Mouse (Mus musculus) spleen, adult 18-20 months (tissue): ENCODE measurements around the gene Bcor.

Experiments used
- DNase-seq, 2 experiments: peaks; one replicate each; pipeline ENCODE4 v3.0.0; 2022; ENCODE audit warnings: mixed read lengths in 2 of 2

Gene Bcor

DNA sequence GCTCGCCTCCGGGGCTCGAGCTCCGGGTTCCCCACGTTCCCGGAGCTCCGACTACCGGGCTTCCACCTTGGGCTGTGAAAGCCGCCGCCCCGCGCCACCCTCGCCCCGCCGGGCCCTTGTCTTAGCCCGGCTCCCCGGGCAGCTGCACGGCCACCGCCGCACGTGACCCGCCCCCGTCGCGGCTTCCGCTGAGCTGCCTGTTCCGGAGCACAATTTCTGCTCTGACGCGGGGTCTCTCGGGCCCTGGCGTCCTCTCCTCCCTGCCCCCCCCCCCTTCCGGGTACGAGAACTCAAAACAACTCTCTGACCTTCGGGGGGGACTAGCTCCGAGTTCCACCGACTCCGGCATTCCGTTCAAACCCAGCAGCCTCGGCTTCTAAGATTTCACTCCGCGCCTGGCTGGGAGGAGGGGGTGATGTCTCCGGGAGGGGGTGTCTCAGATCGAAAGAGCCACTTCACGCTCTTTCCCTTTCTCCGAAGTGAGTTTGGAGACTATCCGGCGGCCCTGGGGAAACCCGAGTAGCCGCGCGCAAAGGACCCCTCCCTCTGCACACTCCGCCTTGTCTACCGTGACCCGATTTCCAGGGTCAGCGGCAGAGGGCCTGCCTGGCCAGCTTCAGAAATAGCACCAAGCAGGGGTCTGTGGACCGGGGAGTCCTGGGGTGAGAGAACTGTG lies at the start of gene Bcor:
Bcor (minus strand) TSS at position 375 of the 676 bp plus-strand sequence.
- DNase-seq, result peak; percentile 72 to 77

DNA sequence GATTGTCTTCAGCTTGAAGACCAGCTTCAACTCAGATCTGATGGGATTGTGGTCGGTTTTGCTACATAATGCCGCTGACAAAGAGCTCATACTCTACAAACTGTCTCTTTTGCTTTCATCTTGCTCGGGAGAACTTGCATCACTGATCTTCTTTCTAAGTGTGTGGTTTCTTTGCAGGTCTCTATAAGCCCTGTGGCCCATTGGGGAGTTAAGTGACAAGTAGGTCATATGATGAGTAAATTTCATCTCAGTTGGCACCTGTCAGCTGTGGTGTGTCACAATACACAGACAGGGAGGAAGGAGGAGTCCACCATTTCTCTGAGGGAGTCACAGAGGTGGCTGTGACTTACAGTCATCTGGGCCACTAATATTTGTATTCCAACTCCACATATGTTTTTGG lies 42.8 kb upstream of the Bcor start:
- no peak for DNase-seq

DNA sequence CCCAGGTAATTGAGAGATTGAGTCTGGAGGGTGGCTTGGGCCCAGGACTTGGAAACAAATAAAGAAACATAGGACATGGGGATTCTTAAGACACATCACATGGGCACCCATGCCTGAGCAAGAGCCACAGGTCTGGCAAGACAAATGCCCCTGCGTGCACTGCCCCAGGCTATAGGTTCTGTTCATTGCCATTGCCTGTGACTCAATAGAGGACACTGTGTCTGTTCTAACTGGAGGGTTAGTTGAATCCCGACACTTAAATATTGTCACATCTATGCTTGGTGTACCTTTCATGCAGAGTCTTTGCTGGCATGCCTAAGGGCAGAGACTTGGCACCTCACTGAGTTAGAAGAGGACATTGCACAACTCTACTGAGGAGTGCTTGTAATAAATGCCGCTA lies 41.0 kb upstream of the Bcor start:
- no peak for DNase-seq

DNA sequence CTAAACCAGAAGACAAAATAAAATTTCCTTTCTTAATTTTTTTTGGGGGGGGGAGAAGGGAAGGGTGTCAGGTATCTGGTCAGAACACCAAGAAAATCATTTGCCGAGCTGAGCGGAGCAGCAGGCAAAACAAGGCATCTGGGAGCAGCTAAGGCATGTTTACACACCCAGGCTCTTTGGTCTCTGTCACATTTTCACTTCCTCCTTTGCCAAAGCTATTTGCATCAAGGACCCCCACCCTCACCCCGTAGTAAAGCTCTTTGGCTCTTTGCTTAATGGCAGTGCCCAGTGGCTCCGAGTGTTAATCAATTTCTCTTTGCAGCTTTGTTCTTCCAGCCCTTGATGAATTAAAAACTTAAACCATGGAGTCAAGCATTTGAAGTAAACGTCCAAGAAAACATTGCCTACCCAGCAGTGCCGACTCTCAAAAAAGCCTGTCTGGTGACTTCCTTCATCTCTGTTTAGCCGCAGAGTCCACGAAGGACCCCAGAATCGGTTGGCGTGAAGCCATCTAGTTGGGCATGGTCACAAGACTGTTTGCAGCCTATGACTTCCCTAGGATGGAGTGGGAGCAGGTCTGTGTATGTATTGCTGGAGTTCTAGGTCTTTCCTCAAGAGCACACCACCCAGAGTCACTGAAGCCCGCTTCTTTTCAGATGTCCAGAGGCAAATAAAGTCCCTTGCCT lies 35.2 kb upstream of the Bcor start:
- peak in 1 of 2 experiments; percentile 14 for DNase-seq

DNA sequence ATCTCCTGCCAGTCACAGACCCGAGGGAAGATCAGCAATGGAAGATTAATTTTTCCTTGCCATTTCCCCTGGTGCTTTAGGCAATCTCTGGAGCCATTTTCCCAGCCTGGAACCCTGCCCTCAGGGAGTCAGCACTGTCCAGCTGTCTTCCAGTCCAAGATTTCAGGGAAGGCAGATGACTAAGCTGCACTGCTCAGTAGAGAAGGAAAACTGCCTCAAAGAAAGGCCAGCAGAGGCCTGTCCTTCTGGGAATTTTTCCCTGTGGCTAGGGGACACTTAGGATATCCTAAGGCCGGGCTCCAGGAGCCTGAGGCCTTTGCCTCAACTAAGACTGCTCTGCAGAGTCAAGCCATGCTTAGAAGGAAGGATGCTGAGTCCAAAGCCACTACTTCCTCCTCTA lies 32.2 kb upstream of the Bcor start:
- no peak for DNase-seq

DNA sequence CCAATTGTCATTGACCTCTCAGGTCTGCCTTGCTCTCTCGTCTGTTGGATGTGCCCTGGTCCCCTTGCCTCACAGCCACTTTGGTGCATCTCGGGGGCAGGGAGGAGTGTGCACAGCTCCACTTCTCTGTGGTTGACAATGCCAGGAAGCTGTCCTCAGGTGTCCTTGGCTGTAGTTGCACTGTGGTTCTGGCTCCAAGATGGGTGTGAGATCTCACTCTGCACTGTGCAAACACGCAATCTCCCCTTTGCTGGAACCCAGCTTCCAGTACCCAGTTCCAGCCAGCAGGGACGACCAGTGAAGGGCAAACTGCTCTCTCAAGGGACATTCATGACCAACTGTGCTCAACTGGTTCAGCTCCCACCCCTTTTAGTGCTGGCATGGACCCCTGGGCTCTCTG lies 29.4 kb upstream of the Bcor start:
- DNase-seq, result no peak

DNA sequence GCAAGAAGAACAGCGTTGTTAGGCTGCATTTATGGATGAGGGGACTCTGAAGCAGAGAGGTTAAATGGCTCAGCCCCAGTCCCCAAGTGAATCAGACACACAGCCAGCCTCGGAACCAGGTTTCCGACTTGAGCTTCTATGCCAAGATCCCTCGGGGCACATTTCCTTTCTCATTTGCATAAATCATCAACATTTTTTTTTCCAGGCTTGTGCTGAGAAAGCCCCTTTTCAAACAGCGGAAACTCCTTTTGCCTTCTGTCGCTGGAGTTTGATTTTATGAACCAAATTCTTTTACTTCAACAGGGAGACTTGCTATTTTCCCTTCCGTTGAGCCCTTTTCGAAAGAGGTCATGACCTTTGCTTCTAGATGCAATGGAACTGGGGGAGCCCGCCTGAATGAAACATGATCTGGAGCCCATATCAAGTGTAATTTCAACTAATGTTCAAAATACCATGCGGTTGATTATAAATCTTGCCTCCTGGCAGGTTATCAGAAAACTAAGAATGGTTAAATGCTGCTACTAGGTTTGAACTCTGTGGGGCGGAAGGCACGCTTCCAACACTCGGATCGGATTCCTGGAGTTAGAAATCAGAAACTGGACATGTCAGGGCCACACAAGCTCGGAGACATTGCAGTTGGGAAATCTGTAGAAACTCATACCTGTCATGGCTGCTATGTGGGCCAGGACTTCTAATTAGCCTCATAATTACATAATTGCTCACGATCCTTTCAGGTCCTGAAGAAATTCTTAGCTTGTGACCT lies 15.2 kb upstream of the Bcor start:
- no peak for DNase-seq

DNA sequence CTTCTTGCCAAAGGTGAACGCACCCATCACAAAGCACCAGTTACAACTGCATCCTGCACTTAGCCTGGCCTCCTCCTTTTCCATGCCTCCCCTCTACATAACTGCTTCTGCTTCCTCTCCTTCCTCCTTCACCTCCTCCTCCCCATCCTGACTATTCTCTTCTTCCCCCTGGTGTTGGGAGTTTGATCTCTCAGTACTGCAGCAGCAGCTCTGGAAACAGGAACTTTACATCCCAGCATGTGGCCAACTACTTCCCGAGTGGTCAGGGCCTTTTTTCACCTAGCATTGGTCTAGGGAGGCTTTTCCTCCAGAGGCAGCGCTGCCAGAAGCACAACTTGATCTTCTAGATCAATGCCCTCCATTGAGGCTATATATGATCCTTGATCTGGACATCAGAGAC lies 10.0 kb upstream of the Bcor start:
- DNase-seq, result no peak

DNA sequence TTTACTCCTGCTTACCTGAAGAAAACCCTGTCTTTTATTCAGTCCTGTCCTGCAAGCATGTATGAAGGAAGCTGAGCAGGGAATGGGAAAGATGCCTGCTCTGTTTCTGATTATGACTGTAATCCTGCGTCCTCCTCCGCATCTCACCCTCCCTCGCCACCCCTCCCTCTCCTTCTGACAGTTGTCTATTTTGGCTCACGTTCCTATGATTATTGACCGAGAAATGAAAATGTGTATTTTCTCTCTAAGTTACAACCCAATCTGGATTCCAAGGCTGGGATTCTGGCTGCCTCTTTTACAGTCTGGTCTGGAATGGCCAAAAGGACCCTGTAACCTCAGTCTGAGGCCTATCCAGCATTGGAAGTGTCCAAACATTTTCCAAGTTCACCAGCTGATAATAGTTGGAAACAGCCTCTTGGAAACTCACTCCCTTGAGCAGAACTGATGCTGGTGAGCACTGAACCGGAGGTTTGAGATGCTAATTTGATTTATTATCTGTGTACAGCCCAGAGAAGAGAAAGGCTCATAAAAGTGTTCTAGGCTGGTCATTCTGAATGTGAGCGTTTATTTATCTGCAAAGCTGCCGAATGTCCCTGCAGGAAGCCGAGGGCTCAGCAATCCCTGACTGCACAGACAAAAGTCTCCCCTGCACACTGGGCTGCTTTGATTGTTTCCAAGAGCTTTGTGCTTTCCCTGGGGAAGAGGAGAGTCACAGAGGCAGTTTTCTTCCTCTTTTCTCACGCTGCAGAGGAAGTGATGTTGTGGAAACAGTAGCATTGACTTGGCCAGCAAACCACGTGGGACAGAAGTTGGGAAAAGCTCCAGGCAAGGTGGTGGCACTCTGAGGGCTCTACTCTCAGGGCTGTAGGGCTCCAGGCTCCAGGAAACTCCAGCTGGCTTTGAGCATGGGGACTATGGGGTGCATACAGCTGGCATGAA lies 4.7 kb upstream of the Bcor start:
- no peak for DNase-seq

DNA sequence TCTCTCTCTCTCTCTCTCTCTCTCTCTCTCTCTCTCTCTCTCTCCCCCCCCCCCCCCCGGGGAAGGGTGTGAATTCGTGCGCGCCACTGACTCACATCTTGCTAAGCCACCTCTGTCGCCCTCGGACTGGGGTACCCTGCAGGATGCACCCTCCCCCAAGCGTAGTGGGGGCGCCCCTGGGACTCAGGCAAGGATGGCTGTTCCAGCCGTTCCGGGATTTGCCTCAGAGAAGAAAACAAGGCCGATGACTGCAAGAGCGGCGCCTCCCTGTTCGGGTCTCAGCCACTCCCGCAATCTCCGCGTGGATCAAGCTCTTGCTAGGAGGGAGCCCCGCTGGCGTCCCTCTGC lies 647 bp downstream of the Bcor start:
- peak; percentile 50 to 53 for DNase-seq

DNA sequence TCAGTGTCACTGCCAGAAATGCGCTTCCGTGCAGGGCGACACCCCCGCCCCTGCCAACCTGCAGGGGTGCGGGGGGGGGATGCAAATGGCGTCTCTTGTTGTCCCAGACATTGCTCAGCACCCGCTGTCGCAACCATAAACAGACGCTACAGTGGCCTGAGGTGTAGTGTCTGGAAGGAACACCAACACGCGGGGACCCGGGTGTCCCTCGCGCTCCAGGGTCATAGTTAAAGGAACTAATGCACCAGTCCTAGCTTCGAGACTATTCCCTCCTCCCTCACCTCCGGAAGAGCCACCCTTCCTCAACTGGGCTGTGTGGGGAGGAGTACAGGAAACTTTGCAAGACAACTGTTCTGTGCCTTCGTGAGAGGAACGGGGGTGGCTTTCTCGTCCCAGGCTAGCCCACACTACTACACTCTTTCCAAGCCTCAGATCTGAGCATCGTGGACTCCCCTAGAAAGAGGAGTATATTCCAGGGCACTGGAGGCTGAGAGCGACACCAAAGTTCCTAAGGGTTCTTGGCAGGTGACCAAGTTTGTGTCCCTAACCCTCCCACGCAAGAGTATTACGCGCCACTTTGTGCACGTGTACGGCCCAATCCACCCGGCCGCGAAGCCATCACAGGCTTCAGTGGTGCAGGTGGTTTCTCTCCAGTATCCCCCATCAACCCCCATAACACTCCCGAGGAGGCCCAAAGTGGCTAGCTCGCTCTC lies 1.2 kb downstream of the Bcor start:
- DNase-seq, result peak; percentile 46 to 57

DNA sequence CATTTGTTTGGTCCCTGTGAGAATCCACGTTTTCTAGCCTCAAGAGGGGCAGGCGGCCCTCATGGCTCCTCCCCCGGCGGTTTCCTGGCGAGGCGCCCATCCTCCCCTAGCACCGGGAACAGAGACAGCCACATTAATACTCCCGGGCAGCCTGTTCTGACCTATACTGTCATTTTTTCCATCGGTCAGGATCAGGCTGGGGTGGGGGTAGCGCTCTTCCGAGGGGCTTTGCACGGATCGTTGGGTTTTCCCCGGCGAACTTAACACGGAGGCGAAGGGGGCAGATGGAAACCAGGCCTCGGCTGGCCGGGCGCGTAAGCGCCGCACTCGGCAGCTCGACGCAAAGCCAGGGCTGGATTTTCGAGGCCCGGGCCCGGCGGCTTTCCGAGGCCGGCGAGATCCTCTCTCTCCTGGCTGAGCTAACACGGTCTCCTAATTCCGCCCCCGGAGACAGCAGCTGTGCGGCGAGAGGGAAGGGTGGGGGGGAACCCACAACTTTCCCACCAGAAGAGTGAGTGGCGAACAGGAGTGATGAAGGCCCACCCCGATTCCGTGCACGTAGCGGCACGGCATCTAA lies 1.8 kb downstream of the Bcor start:
- peak; percentile 32 to 49 for DNase-seq

DNA sequence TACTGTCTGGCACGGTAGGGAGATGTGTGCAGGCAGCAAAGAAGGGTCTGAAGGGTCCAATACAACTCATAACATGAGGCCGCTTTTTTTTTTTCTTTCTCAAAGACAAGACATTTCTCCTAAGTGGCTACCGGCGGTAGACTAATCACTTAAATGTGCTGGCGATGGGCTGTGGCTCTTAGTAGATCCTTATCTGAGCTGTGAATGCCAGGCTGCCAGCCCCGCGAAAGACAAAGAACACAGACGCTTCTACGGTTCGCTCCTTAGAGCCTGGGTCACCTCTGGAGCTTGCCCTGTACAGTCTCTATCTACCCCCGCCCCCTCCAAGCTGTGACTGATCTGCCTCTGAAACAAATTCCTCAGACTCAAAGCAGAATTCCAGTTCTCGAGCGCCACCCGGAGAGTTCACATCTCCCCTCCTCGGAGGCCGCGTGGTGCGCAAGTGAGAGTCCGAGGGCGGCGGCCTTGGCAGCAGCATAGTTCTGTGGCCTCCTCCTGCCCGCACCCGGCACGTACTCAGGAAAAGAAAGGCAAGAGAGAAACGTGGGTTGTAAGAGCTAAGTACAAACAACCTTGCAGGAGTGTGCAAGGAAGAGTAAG lies 2.7 kb downstream of the Bcor start:
- DNase-seq, result no peak

DNA sequence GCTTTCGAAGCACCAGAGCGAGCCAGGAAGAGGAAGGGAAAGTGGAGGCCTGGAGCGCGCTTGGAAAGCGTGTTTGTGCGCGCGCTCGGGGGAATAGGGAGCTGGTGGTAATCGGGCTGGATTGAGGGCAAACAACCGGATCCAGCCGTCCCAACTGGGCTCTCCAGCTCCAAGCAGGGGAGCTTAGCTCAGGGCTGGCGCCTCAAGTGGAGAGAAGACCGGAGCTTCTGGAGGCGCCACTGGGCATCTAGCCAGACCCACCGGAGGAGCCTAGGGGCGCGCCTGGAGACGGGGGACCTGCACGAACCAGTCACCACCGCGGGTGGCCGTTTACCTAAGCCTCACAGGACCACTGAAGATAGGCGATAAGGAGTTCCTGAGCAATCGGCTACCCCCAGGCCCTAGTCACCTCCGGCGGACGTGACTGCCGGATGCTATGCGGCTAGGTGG lies 4.3 kb downstream of the Bcor start:
- DNase-seq, result no peak

DNA sequence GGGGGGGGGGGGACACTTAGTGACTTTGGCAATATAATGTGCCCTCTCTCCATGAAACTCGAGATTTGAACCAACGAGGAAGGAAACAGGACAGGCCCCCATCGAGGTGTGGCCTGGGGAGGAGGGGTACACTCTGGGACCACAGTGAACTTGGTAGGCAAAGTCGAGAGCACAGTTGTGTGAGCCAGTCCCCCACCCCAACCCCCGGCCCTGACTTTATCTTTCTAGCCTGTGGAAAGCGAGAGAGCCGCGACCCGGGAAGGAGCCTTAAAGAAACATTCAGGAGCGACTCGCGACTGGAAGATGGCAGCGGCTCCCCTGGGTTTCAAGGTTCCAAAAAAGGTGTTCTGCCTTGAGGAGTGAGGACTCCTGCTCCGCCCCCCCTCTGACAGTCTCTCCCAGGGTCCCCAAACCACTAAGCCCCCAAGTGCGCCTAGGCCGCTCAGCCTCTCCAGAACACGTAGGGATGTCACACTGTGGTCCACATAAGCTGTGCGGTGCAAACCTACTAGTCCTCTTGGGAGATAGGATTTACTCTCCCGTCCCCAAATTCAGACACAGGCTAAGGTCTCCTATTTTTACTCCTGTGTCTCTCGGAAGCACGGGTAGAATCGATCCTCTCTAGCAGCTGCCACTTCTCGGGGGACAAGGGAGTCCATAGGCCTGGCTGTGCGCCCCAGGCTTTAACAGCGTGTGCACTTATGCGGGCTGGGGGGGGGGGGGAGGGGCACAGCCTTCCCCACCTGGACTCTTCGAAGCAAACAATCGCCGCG lies 4.9 kb downstream of the Bcor start:
- no peak for DNase-seq

DNA sequence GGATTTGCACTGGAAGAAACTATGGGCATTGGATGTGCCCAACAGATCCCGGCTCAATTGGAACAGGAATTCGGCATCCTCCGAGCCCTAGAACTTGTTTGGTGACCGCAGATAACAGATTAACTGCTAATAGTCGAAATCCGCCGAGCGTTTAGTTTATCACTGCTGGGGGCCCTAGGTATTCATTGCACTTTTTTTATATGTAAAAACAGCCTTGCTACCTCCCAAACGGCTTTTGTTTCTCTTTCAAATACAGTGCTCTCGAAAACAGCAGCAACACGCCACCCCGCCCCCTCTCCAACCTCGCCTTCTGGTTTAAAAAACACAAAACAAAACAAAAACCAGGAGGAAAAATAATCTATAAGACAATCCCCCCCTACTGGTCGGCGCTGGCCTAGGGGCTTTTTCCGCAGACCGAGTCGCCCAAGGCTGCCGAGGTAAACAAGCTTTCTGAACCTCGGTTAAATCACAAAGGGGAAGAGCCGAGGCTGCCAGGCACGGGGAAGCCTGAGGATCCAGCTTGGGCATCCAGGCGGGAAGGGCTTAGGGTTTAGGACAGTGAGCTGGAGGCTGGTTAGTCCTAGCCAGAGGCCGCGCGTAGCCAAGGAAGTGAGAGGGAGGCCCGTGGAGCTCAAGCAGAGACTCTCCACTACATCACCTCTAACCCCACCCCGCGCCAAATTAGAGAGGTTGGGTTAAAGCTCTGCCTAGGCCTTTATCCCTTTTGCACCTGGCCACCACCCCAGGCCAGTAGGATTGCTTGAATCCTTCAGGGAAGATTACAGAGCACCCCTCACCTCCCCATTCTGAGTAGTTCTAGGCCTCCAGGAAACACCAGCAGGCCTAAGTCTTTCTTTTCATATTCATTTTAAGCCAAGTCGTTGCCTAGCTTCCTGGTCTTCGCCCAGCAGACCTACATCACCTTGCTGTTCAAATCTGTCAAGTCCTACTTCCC lies 6.7 kb downstream of the Bcor start:
- peak in 1 of 2 experiments; percentile 34 for DNase-seq

DNA sequence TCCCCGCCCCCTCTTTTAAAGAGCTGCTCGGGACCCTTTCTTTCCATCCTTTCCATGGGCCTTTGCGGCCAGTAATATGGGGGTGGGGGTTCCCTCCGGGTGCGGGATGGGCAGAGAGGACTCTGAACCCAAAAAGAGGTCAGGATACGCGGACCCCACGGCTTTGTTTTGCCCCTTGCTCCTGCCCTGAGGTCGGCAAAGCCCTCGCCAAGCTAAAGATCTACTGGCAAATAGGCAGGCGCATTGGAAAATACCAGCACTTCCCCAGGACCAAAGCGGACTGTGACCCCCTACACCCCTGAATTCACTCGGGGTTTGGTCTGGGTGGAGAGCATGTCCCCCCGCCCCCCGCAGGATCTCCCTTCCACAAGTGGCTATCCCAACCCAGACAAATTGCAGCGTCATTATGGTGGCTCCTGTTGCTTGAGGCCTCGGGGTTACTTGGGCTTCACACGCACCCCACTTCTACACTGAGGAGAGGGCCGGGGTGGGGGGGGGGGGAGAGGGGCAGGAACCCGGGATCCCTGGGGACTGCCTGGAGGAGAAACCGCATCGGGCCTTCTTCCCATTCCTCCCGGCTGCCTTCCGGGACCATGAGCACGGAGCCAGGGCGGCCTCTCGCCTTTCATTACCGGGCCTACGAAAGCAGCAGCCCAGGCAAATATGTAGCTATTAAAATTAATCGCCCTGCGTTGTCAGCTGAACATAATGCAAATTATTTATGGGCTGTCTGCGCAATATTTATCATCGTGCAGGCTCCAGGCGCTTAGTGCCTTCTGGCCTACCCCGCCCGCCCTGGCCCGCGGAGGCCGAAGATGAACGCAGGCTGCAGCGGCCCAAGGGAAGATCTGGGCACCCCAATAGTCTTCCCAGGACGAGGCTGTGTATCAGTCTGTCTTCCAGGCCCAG lies 7.9 kb downstream of the Bcor start:
- no peak for DNase-seq
